Mouse (Mus musculus): Measurements from ENCODE around the gene Stom.

The Stom gene

DNA sequence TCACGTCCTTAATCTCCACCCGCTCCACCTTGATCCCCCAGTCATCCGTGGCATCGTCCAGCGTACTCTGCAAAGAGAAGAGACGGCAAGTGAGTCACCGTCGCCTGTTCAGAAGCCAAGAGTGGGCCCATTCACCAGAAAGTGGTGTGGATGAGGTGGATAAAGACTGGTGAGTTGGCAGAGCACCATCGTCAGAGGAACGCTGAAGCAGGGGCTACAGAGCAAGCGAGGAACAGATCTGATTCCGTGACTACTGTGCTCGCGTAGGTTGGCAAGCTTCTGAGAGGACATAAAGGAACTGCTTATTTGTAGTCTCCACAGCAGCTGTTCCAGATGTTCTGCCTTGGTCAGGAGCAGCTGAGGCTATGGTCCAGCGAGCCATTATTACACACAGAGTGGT, 16.4 kb downstream of the Stom start:
- in situ Hi-C loops (cut with MboI, MseI): no loop called here

DNA sequence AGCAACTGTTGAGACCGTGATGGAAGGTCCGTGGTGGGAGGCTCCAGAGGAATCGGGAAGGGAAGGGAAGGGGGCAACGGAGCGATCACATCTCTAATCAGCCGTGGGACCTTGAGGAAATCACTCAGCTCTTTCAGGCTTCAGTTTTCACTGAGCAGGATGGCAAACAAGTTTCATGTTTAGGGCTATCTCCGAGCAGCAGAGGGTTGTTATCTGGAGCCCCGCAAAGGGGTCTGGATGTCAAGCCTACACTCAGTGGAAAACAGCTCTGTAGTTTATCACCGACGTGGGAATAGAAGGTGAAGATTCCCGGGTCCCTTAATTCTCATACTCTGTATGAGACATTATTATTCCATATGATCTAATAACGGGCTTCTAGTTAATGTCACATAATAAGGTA, 18.4 kb downstream of the Stom start:
- in situ Hi-C loops (cut with MboI, MseI): no loop called here

DNA sequence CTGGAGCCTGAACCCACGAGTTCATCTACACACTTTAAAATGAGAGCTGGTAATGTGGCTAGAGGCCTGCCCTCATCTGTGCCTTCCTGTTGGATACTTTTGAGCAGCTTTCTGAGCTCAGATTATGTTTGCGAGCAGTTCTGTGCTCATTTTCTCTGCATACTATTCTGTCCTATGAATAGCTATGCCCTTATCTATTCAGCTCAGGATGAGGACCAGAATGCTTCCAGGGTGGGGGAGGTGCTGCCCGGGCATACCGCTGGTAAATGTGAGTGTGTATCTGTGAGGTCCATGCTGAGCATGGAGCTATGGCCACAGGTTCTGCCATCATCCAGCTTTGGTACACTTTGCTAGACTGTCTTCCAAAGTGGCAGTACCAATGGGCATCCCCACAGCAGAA, 19.2 kb downstream of the Stom start:
- in situ Hi-C loops (cut with MboI, MseI): no loop called here

DNA sequence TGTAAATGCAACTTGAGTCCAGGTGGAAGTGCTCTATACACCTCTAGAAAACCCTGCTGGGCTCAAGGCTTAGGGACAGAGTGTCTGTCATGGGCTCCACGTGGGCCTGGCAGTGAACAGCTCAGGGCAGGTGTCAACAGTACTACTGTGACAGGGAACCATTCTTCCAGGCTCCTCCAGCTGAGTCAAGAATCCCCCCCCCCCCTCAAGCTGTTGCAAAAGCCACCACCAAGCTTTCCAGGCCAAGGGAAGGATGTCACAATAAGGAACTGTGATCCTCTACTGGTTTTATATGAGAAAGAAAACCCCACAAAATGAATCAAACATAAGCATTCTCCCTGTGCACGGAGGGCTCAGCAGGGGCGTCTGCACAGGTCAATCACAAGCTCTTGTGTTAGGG, 22.5 kb downstream of the Stom start:
- in situ Hi-C loops (cut with MboI, MseI): no loop called here

DNA sequence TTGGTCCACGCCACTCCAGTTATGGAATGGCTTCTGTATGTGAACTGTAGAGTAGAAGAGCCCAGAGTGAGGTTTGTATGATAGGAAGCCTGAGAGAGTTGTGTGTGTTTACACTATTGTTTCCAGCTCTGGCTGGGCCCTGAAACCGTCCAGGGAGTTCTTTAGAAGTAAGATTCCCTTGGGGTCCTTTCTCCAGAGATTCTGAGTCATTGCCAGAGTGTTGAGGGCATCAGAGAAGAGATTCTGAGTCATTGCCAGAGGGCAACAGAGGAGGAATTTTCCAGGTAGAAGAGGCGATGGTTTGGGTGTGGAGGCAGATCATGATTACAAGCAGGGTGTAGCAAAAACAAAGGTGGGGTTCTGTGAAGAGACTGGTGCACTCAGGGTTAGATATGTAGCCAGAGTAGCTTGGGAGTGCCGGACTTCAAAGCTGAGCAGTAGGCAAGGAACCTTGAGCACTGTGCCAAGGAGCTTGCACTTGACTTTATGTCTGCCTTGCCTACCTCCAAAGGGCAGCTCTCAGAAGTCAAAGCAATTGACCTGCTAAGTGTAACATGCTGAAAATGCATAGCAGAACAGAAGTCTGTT, 26.8 kb downstream of the Stom start:
- in situ Hi-C loops (cut with MboI, MseI): no loop called here

DNA sequence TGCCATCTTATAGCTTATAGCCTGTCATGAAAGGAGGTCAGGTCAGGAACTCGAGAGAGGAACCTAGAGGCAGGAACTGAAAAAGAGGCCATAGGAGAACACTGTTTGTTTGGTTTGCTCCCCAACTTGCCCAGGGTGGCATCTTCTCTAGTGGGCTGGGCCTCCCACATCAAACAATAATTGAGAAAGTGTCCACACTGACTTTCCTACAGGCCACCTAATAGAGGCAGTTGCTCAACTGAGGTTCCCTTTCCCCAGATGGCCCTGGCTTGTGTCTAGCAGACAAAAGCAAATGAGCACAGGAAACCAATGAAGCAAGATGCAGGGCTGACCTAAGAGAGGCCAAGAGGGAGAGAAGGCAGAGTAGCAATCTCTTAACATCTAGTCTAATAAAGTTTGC, 28.6 kb downstream of the Stom start:
- in situ Hi-C loops (cut with MboI, MseI): no loop called here

DNA sequence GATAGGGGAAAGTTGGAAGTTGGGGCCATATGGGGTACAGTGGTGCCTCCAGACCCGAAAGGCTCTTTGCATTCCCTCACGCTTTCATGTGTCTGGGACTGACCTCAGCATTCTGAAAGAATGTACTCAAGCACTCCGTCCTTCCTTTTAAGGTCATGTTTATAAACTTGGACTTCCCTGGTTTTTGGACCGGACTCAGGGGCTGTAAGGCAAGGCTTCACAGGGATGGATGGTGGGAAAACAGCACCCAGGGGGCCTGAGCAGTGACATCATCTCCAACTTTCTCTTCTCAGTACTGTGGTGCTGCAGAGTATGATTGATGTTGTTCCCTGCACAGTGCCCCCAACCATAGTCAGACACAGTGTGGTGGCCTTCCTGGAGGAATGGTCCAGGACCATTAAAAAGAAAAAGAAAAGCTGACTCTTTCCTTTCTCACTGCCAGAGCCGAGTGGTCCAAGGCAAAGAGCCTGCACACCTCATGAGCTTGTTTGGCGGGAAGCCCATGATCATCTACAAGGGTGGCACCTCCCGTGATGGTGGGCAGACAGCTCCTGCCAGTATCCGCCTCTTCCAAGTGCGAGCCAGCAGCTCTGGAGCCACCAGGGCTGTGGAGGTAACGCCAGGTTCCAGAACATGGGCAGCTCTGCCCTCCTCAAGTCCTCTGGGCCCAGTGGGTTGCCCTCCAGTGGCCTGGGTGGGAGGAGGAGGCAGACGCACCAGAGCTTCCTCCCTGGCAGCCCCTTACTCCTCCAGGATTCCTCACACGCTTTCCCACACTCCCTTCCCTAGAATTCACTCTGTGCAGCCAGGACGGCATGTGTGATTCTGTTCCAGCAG, 34.5 kb downstream of the Stom start:
- in situ Hi-C loops (cut with MboI, MseI): no loop called here

DNA sequence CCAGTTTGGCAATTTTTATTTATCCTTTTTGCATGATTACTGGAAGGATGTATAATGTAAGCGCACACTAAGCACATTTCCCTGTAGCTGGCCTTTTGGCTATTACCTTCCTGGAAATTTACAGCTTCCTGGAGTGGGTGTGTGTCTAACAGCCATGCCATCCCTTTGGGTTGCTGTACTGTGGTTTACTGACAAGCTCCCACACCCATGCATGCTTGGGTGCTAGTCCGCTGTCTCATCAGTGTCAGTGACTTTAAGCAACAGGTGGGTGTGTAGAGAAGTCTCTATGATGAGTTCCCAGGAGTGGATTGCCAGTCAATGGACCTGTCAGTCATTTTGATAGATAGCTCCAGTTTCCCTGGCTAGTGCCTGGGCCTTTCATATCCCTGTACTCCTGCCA, 37.3 kb downstream of the Stom start:
- in situ Hi-C loops (cut with MboI, MseI): no loop called here

DNA sequence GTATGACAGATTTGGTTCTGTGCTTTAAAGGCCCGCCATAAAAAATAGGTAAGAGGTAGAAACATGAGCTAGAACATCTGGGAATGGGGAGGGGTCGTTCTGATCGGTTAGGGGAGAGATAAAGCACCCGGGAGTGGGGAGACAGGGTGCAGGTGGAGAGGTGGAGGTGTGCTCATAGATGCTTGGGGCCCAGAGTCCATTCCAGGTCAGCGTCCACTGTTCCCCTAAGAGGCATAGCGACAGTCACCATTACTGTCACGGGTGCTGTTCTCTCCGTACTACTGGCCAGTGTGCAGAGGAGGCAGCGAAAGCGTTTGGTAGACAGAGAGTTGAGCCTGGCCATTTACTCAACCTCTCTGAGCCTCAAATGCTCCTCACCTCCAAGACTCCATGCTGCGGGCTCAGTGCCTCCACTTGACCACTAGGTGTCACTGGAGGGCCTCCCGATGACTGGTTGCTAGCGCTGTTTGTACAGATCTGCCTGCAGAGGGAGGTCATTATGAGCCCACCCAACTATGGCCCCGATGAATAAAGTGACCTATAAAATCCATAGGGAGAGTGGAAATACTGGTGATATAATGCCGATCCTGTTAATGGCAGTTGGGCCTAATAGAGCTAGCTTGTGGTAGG, 39.0 kb downstream of the Stom start:
- in situ Hi-C loops (cut with MboI, MseI): no loop called here

DNA sequence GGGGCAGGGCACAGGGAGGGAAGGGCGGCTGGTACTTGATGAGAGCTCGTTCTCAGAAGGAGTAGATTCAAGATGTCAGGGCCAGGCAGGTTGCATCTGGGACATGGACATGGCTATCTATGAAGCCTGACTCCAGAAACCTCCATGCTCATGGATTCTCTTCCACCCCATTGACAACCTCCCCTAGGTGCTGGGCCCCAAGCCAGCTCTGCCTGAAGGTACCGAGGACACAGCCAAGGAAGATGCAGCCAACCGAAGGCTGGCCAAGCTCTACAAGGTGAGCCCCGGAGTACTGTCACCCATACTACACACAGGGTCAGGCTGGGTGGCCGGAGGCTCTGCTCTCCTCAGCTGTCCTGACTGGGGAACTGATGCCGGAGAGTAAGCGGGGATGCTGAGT, 43.5 kb downstream of the Stom start:
- in situ Hi-C loops (cut with MboI, MseI): loop anchor here (5.0 kb wide), 2 partner anchors 79 to 219 kb away; no protein-coding TSS in a partner anchor

DNA sequence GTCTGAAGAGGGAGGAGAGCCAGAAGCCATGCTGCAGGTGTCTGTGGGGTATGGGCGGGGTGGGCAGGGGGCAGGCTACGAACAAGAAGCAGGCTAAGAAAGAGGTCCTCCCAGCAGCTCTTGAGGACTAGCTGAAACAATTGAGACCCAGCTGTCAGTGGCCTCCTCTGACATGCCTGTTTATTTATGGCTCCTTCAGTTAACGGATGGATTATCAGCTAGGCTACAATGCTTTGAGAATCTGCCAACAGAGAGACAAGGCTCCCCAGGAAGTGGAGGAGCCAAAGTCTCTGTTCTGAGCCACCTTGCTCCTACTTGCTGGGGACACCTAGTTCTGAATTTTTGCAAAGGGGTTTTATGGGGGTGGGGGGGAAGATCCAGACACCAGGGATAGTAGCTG, 44.1 kb downstream of the Stom start:
- in situ Hi-C loops (cut with MboI, MseI): loop anchor here (5.0 kb wide), 2 partner anchors 80 to 220 kb away; no protein-coding TSS in a partner anchor

DNA sequence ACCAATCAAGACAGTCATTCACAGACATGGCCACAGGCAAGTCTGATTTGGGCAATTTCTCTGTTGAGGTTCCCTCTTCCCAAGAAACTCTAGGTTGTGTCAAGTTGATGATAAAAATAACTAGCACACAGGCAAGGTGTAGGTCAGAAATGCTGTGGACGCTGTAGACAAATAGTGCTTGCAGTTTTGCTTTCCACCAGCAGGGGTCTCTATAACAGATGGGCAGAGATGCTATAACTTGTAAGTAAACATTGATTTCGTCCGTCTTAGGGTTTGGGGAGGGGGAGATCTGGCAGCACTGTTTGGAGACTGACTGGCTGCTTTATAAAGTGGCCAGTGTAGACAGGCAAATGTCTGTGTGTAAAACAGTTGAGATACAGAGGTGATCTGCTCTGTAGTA, 44.9 kb downstream of the Stom start:
- in situ Hi-C loops (cut with MboI, MseI): loop anchor here (5.0 kb wide), 2 partner anchors 80 to 220 kb away; no protein-coding TSS in a partner anchor

DNA sequence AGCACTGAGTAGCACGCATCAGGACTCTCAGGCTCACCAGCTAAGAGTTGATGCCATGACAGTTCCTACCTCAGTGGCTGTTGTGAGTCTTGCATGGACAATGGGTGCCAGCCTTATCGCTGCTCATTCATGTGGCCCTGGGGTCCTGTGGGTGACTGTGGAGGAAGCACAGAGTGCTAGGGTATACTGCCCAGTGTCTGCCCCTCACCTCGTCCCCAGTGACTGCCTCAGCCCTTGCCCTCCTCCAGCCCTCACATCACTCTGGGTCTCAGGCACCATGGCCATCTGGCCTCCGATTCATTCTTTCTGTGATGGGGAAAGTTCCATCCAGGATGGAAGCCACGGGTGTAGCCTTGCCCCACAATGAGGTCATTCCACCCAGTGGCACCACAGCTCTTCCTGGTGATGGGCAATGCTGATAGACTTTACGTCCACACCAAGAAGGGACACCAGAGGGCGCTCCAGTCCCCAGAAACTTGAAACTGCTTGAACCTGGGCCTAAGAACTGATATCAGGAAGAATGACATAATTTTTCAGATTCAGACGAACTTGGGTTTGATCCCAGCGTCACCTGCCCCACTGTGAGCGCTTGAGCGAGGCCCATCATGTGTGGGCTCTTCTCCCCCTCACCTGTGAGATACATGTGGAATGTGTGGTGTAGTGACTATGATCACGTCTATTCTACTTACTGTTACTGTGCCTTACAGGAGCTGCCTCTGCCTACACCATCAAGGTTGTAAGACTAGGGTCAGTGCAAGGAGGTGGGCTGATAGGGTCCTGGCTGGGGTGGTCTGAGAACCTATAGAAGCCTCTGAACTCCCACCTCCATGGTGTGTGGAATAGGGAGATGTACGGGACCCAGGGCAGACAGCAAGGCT, 47.8 kb downstream of the Stom start:
- in situ Hi-C loops (cut with MboI, MseI): no loop called here

DNA sequence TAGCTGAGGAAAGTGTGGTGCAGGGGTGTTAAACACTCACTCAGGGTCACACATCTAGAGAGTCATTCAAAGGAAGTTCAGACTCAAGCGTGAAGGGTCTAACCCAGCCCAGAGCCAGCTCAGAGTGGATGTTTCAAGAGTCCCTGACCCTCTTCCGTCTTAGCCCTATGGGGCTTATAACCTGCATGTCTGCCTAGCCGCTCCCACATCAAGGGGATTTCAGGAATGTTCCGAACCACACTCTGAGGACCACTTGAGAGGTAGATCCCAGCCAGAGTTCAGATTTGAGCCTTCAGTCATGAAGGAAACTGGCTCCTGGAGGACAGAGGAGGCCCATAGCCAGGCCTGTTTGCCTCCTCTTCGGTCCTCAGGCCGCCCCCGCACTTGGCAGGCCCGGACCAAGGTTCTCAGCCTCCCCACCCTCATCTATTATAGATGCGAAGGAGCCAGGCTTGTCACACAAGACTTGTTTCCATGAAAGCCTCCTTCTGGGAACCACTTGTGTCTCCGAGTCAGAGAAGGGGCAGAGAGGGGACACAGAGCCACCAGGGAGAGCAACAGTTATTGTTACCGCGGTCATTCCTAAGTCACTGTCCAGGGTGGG, 49.7 kb downstream of the Stom start:
- in situ Hi-C loops (cut with MboI, MseI): no loop called here

DNA sequence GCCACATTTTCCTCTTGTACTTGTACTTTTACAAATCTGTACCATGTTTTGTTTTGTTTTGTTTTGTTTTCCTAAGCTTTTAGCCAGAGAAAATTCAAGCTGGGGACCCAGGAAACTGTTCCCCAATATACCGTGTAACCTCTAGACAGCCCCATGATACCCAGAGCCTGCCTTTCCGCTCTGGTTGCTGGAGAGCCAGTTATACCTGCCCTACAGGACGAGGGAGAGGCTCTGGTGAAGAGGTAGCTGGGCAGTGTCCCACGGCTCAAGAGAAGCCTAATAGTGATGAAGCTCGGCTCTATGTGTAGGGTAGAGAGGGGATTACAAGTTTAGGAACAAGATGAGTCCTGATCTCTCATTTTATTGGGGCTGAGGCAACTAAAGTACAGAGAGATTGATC, 51.6 kb downstream of the Stom start:
- in situ Hi-C loops (cut with MboI, MseI): no loop called here

DNA sequence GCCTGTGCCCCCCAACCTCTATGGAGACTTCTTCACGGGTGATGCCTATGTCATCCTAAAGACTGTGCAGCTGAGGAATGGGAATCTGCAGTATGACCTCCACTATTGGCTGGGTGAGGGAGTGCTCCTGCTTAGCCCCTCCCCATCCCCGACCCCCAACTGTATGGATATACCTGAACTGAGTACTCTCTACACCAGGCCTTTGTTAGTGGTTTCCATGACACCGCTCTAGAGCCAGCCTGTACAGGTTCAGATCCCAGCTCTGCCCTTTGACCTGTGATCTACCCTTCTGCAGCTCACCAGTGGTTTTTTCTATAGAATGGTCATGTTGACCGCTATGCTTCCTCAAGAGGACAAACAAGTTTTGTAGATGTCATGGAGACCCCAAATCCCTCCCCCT, 52.8 kb downstream of the Stom start:
- in situ Hi-C loops (cut with MboI, MseI): no loop called here

DNA sequence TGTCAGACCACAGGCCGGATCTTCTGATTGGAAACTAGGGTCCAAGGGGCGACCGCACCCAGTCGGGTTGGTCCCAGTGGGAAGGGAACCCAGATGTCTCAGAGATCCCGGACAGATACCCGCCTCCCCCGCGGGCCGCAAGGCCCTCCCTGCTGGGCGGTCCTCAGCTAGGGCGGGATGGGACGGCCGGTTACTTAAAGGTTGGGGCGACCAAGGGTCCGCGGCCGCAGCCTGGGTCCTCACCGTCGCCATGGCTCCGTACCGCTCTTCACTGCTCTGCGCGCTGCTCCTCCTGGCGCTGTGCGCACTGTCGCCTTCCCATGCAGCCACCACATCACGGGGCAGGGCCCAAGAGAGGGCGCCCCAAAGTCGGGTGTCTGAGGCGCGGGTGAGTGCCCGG, 54.6 kb downstream of the Stom start:
- in situ Hi-C loops (cut with MboI, MseI): no loop called here

DNA sequence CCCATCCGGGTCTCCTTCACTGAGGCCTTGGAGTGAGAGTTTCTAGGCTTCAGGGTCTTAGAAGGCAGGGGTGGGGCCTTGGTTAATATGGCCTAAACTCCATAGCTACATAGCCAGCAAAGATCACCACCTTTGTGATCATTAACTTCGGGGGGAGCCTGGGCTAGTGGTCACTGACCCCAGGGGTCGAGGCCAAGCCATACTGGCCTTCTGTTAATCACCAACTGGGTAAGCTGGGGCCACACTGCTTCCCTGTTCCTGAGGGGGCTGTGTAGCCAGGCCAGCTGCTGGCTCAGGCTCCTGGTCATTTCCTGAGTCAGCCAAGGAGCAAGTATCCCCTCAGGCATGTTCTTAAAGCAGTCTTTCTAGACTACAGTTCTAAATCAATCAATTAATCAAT, 56.8 kb downstream of the Stom start:
- in situ Hi-C loops (cut with MboI, MseI): no loop called here

DNA sequence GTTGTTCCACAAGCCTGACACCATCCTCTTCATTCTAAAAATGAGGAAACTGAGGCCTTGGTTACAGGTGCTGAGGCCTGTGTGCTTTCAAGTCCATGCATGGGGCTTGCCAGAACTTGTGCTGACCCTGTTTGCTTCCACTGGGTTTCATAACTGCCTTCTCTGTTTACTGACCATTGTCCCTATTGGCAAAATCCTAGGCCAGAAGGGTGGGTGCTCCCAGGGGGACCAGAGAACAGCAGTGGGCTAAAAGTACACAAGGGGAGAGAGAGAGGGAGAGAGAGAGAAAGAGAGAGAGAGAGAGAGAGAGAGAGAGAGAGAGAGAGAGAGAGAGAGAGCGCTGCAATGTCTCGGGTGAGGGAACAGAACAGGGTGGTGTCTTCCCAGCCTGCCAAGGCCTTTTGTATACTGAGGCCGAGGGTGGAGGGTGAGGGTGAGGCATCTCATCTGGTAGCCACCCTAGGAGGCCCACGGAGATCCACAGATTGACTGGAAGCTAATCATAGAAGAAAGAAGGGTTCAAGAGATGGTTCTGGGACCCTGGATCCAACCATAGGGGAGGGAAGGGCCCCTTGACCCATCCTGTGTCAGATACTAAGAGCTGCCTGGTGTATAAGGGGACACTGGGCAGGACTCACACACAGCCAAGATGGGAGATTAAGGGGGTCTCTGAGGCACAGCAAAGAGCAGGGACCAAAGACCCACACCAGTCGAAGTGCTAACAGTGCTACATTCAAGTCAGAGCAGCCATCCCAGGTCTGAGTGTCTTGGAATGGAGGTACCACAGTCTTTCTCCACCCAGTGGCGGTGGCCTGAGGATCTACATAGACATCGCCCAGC, 58.2 kb downstream of the Stom start:
- in situ Hi-C loops (cut with MboI, MseI): no loop called here

DNA sequence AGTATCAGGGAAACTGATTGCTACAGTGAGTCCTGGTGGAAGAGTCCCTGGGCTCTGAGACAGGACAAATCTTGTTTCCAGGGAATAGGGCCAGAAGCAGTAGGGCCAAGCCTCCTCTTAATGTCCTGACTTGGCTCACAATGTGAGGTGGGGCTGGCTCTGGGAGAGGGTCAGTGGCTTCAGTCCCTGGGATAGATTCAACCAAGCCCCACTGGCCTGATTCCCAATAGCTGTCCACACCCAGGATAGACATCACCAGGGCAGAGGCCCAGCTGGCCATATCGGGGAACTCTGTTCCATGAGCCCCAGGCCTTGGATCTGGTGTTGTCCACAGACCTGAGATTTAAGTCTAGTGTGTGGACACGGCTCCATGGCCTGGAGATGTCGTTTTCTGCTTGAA, 59.1 kb downstream of the Stom start:
- in situ Hi-C loops (cut with MboI, MseI): no loop called here

DNA sequence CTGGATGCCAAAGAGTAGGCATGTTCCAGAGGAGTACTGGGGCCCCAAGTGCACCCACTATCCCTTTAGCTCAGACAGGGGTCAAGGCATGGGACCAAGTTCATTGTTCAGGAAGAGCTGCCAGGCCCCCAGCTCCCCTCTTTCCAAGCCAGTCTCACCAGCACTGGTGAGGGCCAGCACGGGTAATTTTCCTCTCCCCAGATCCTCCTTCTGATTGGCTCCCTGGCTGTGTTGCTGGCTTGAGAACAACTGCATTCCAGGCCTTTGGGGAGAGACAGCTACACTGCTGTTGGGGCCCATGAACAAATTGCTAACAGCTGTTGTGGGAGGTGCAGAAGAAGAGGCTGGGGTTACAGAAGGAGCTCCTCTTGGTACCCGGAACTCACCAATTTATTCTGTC, 63.2 kb downstream of the Stom start:
- in situ Hi-C loops (cut with MboI, MseI): no loop called here
